Mouse (Mus musculus): ENCODE measurements around the gene Chmp4b.
A peak's percentile ranks its signal among the peaks of the same experiment; 100 is the strongest.

The Chmp4b gene

DNA sequence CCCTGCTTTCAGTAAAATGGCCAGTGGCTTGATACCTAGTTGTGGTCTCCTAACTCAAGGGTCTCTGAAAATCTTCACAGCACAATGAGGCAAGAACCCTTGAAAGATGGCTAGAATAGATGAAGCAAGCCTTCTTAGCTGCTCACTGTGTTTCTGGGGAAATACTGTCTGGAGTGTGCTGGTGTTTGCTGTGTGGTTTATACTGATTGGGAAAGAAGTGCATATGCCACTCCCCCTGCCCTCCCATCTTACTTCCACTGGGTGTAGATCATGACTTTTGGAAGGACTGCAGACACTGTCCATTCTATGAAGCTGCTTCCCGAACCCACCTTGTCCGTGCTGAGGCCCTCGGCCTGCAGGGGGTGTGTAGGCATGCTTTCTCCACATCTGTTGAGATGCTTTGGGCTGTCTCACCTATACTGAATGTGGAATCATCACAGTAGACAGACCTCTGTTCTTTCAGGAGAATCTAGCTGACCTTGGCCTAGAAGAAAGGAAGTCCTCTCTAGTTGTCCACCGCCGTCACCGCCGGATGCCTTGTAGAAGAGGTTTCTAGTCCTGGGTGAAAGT is 33.5 kb downstream of the Chmp4b start:
- DNase-seq (ENCODE audit: low read depth): no peak

DNA sequence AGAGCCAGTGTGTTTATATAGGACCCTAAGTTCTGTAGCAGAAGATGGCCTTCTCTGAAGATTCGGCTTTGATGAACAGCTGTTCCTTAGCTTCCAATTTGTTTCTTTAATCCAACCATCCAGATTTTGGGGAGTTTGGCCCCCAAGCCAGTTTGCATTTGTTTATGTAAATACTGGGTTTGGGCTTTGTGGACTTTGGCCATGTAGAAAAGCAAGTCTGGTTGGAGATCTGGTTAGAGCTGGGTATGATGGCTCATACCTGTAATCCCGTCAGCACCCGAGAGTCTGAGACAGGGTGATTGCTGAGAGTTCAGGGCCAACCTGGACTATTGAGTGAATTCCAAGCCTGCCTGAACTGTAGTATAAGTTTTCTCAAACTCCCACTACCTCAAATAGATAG is 34.3 kb downstream of the Chmp4b start:
- no peak for DNase-seq (ENCODE audit: low read depth)

DNA sequence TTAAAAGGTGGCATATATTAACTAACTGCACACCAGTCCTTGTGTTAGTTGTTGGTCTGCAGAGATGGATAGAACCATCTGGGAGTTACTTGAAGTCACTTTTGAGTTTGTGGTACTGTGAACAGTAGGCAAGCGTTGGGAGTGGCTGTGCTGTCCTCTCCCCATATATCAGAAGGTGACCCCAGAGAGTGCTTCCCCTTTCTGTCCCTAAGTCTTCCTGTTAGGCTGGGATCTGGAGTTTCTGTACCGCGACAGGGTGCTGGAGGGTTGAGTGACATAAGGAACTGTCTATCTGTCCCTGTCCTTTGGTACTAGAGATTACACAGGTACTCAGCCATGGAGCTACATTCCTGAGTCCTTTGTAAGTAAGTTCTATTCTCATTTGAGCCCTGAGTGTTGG is 35.3 kb downstream of the Chmp4b start:
- no peak for DNase-seq (ENCODE audit: low read depth)

DNA sequence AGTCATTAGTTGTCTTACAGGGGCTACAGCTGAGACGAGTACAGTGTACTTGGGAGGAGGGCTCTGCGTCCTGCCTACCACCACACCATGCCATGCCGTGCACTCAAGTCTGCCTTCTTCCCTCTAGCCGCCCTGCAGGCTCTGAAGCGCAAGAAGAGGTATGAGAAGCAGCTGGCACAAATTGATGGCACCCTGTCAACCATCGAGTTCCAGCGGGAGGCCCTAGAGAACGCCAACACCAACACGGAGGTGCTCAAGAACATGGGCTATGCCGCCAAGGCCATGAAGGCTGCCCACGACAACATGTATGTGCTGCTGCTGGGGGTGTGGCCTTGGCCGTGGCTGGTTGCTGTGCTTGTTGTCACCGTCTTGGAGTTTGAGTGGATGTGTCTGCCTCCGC is 37.9 kb downstream of the Chmp4b start:
- no peak for DNase-seq (ENCODE audit: low read depth)

DNA sequence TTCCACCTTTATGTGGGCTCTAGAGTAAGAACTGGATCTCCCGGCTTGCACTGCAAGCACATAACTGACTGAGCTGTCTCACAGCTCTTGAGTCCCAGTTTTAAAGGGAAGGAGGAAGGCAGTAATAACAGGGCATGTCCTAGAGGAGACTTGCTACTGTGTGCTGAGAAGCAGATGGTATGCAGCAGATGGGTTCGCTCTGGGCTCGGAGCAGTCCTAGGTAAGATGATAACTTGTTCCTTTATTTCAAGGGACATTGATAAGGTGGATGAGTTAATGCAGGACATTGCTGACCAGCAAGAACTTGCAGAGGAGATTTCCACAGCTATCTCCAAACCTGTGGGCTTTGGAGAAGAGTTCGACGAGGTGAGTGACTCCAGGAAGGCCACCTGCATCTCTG is 39.5 kb downstream of the Chmp4b start:
- DNase-seq (ENCODE audit: low read depth): no peak

DNA sequence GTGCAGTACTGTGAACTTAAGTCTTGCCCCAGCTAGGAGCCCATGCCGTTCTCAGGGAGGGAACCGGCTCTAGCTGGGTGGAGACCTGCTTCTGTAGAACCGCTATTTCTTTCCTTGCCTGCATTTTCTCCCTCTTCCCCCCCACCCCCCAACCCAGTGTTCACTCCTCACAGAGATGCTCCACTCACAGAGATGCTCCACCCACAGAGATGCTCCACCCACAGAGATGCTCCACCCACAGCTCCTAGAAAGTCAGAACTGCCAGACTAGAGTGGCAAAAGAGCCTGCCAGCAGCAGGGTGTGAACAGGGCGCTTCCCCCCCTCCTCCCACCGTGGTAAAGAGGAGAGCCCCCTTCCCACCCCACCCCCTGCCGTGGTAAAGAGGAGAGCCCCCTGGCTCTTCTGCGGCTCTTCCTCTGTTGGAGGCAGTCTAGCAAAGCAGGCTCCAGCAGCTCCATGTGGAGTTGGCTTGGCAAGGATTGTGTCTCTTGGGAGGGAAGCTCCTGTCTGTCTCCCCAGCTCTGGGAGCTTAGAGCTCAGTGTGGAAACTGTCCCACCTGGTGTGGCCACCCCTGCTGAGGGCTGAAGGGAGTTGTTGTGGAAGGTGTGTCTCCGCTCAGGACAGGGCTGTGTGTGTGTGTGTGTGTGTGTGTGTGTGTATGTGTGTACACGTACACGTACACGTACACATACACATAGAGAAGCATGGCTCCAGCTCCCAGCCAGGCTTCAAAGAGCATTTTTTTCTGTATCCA is 41.9 kb downstream of the Chmp4b start:
- DNase-seq (ENCODE audit: low read depth): no peak

DNA sequence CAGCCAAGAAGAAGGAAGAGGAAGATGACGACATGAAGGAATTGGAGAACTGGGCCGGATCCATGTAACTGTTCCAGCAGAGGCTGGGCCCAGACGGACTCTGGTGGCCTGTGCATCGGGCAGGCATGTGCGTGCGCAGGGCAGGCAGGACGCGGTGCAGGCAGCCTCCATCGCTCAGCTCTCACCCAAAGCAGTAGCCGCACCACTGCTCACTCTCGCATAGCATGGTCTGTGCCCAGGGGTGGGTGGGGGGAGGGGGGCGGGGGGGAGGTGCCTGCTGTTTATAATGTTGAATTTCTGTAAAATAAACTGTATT is 42.4 kb downstream of the Chmp4b start:
- no peak for DNase-seq (ENCODE audit: low read depth)

DNA sequence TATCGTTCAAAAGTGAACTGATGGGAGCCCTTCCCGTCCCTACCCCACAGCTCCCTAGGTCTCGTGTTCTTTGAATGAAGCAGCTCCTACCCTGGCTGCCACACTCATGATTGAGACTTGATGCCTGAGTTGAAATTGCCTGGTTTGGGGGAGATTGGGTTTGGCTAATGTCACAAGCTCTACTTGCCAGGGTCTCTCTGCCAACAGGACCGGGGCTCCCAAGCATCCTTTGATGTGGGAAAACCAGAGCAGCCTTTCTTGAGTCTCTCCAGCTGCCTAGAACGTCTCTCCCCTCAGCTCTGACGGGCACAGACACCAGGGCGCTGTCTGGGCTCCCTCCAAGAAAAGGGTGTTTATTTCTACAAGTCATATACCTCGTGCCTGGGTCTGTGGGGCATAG is 44.2 kb downstream of the Chmp4b start:
- DNase-seq (ENCODE audit: low read depth): no peak

DNA sequence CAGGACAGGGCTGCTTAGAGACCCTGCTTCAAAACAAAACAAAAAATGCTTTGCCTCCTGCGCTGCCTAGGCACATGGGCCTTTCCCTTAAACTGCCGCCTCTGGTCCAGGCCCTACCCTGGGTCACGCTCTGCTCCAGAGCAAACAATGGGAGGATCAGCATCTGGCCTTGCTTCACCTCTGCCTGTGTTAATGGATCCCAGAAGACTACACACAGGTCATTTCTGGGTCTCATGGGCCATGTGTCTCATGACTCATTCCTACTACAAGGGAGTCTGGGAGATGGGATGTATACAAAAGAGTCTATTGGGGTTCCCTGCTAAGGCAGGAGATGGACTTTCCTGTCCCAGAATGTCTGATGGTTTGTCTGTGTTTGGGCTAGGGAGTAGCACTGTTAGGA is 45.2 kb downstream of the Chmp4b start:
- no peak for DNase-seq (ENCODE audit: low read depth)

DNA sequence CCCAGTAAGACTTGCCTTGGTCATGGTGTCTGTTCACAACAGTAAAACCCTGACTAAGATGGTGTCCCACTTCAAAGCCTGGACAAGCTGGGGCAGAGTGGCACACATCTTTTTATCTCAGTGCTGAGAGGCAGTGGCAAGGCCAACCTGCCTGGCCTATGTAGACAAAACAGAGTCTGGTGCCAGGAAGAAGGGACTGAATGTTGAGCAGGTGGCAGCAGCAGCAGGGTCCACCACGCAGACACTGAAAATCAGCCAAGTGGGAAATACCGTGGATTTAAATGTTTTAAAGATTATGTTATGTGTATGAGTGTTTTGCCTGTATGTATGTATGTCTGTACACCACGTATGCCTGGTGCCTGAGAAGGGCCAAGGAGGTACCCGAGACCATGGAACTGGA is 47.9 kb downstream of the Chmp4b start:
- no peak for DNase-seq (ENCODE audit: low read depth)

DNA sequence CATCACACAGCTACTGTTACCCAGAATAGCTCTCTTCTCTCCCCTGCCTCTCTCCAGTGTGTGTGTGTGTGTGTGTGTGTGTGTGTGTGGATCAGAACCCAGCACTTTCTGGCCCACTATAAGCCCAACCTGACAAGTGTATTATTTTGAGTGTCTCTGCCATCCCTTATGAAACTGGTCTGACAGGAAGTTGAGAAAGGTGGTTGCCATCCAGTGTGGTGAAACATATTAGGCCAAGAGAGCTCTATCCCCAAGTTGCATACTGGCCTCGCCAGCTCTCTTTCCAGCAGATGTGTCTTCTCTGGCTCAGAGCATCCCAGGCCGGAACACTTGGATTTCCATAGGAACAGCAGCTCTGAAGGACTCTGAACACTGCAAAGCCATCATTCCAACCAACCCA is 48.7 kb downstream of the Chmp4b start:
- DNase-seq (ENCODE audit: low read depth): no peak

DNA sequence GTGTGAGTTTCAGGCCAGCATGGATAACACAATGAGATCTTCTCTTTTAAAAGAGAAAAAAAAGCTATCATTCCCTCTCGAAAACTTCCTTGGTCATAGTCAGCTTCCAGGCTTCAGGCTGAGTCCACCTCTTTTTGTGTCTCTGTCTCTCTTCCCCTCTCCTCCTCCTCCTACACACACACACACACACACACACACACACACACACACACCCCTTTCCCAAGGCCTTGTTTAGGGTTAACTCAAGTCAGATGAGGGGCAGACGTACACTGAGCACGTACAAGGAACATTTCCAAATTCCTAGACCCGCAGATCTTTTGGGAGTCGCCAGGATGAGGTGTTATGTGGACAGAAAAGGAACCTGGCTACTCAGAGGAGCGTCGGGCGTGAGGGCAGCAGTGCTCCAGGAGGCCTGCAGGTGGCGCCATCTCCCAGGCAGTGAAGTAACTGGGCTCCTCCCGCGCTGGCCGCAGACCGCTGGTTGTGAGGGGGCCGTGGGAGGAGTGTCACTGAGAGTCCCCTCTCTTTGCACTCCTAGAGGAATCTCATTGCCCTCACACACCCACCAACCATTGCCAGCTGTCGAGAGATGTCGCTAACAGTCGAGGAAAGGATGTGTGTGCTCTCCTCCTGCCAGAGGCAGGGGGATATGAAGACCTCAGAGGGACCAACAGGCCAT is 51.3 kb downstream of the Chmp4b start:
- peak; percentile 61 for DNase-seq (ENCODE audit: low read depth)

DNA sequence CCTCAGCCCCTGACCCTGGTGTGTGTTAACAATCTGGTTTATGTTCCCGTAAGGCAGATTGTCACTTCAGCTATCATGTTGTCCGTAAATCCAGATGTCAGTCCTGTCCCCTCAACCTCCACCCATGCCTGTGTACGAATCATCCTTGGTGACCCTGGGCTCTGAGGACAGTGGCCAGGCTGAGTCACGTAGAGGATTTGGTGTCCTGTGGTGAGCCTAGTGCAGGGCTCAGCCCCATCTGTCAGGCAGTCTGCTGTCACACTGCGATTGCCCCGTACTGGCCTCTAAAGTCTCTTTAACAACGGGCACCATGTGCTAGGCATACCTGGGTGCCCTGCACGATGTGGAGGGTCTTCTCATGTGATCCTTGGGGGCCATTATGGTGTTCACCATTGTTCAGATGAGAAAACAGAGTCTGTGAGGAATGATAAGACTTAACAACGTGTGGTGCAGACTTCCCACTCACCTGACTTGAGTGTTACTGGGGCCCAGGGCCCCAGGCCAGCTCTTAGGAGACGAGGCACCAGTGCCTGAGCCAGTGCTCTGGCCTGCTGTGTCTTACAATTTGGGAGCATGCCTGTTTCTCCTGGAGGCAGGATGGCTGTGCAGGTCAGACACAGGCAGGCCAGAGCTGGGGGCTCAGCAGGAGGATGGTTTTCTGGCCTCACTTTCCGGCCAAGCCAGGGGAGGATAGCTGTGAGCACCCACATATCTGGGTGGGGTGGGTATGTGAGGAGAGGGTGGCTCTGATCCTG is 55.2 kb downstream of the Chmp4b start:
- no peak for DNase-seq (ENCODE audit: low read depth)

DNA sequence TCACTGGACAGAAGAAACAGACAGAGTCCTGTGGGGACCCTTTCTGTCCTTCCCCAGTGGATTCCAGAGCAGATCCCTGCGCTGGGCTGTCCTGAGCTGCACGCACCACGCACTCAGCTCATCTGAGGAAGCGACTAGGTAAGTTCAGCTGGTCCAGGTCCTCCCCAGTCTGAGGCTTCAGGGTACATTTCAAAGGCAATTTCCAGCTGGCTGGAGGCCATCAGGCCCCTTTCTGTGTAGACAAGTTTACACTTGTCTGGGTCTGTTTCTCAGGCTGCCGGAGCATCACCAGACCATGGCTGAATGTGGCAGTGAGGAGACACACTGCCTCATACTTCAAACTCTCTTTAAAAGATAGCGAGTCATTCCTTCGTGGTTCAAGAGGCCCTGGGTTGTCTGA is 55.8 kb downstream of the Chmp4b start:
- DNase-seq (ENCODE audit: low read depth): no peak

DNA sequence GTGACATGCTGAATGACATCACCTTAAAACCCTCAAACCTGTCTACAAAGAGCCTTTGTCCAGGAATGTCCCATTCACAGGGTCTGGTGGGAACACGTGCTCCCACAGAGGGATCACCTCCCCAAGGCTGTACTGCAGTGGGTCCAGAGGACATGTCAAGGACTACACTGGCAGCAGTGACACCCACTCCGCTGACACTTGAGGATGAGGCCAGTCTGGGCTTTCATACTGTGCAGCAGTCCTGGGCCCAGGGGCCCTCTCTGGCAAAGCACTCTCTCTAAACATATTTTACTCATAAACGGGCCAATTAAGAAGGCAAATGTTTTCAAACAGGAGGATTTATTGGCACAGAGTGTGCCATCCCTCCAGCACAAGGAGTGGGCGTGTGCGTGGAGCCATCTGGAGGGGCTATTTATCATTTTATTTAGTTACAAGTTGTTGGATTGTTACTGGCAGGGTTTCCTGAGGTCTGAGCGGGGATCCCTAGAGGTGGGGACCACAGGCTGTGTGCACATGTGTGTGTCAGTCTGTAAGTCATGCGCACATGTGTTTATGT is 56.4 kb downstream of the Chmp4b start:
- no peak for DNase-seq (ENCODE audit: low read depth)

DNA sequence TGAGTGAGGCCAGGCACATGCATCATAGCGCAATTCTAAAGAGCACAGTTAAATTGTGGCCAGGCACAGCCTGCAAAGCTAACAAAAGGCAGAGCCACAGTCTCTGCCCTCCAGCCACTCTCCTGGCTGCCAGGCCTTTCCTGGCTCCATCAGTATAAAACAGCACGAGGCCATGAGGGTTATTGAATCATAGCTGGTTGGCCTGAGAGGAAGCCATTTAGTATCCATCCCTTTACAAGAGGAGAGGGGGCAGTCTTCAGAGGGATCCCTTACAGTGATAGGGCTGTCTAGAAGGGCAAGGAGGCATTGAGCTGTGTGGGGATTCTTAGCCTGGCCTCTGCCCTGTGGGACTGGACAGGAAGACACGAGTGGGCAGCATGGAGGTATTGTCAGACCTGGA is 60.2 kb downstream of the Chmp4b start:
- no peak for DNase-seq (ENCODE audit: low read depth)

DNA sequence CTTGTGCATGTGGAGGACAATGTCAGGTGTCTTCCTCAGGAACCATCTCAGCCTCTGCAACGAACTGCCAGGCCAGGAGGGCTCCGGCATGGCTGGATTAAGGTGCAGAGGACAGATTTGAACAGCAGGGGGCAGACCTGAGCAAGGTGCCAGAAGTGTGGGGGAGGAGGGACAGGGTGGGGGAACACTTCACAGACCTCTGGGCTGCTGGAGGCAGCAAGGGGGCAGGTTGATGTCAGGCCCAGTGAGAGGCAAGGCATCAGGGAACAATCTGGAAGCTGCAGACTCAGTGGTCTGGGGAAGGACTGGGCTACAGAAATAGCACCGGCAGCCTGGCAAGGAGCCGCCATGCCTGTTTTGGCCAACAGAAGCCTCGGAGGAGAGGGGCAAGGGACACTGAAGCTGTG is 60.8 kb downstream of the Chmp4b start:
- DNase-seq (ENCODE audit: low read depth): peak; percentile 34

DNA sequence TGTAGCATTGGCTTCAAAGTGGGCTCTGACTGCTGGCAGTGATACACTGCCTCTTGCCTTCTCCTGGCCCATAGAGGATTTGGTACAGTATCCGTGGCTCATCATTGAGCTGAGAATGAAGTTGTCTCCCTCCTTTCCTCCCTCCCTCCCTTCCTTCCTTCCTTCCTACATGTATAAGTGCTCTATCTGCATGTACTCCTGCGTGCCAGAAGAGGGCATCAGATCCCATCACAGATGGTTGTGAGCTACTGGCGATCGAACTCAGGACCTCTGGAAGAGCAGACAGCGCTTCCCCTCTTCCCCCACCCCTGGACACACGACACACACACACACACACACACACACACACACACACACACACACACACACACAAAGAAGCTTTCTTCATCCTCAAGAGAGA is 61.6 kb downstream of the Chmp4b start:
- DNase-seq (ENCODE audit: low read depth): no peak

DNA sequence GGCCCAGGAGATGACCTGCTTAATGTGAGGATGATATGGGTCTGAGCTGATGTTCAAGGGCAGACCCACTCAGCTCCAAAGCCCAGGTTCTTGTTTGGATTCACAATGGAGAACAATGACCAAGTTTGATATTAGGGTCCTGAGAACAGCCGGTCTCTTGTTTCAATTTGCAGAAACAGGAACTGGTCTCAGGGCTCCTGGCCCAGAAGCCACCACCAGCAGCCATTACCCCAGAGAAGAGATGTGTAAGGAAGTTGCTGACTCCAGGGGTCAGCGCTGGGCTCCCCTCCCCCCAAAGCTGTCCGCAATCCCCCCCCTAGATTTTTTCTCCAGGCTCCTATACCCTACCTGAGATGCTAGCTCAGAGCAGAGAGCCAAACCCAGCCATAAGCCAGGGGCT is 62.5 kb downstream of the Chmp4b start:
- no peak for DNase-seq (ENCODE audit: low read depth)

DNA sequence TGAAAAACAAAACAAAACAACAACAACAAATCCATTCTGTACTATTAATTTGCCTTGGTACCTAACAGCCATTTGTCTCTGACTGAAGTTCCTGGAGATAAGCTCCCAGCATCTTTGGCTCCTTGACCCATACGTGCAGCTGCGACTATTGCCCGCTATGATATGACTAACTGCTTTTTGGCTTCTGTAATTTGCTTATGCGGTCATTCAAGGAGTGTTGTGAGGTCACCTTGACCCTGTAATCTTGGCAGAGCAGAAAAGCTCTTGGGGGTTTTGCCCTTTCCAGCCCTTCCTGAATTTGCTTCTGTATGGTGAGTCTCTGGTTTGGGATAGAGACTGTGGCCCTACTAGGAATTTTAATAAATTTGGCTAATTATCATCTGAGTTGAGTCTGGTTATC is 65.1 kb downstream of the Chmp4b start:
- no peak for DNase-seq (ENCODE audit: low read depth)

DNA sequence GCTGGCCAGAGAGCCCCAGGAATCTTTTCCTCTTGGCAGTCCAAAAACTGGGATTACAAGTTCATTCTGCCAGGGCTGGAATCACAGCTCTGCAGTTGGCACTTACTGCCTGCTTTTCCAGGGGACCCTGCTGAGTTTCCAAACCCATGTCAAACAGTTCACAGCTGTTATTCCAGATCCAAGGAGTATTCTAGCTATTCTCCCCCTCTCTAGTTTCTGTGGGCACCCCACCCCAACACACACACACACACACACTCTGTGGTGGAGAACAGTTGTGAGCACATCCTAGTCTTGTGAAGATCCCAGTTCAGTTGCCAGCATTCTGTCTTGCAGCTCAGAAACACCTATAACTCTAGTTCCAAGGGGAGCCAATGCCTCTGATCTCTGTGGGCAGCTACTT is 65.6 kb downstream of the Chmp4b start:
- no peak for DNase-seq (ENCODE audit: low read depth)

DNA sequence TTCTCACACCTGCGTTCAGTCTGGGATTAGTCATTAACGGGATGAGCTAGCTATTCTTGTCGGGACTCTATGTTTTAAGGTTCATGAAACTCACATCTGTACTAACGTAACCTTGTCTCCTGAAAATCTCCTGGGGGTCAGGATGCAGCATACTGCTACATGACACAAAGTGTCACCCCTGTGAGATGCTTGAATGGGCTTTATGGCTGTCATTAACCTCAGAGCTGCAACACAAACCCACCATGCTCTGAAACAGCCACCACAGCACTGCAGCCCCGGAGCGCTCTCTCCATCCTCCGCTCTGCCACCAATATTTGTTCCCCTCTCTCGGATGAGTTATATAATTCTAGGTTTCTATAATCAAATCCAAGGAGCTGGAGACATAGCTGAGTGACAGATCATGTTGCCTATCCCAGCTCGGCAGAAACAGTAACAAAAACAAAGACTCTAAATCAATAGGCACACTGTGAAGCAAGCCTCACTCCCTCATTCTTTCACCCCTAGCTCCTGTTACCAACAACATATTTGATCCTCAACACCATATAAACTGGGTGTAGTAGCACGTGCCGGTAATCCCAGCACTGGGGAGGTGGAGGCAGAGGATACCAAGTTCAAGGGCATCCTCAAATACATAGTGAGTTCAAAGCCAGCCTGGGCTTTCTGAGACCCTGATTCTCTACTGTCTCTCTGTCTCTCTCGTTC is 67.5 kb downstream of the Chmp4b start:
- DNase-seq (ENCODE audit: low read depth): no peak
